Mouse (Mus musculus) cerebellum, adult 11 months (tissue): ENCODE results near the gene Gm27027.

Experiments
- DNase-seq: peaks from one replicate; pipeline ENCODE4 v3.0.0; 2022

Gm27027 gene

GRCm38 (mm10) chr2:93996254-93996653 is at the start of gene Gm27027:
Gene Gm27027 (minus strand): TSS chr2:93996354.
- DNase-seq: no peak

DNA sequence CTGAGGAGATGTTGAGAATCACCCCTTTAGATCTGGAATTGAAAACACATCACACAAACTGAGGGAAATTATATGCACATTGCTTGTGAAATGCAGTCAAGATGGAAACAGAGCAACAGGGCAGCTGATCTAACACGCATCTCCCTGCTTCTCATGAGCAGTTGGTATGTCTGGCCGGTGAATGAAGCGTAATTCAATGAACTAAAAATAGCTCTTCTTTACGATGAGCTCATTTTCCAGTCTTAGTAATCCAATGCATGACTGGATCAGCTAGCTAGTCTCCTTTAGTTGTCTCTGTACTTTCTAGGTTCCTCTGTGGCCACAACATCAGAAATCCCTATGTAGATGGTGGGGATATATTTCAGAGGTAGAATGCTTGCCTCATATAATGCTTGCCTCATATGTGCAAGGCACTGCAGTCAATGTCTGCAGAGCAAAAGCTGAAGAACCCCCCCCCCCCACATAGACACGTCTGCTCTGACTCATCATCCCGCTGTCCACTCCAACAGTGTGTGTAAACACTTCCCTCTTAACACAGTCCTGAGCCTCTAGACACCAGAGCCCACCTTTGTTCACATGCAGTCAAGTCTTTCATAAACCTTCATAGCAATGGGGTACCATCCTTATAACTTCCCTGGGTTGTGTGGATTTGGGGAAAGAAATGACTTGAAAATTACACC is 49.4 kb upstream of the Gm27027 start:
- DNase-seq: no peak

DNA sequence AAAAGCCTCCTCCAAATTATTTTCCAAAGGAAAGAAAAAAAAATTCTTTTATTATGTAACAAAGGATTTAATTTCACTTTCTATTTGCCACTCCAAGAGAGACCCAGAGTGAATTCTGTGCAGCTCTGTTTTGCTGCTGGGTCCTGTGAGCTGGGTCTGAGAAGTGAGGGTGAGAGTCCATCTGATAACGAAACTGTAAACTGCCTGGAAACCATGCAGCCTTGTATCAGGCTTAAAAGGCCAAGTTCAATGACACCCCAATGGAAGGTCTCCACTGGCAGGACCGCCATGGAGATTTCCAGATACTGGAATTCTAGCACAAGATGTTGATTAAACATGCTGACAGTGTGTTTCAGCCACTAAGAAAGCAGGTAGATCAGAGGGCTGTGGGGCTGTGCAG is 48.0 kb upstream of the Gm27027 start:
- DNase-seq: no peak

DNA sequence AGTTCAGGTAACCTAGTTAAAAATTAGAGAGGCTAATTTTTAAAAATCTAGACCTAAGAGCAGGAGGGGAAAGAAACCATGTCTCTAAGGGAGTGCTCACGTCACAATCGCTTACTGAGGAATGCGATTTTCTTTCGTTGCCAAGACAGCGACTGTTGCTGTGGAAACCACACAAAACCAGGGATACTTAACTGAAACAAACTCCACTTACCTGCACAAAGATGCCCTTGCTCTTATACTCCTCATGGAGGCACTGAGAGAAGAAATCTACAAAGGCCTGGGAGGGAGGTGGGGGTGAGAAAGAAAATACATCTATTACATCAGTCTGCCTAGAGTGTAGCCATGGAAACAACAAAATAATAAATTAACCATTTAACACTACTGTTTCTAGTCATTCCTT is 47.5 kb upstream of the Gm27027 start:
- DNase-seq: no peak

DNA sequence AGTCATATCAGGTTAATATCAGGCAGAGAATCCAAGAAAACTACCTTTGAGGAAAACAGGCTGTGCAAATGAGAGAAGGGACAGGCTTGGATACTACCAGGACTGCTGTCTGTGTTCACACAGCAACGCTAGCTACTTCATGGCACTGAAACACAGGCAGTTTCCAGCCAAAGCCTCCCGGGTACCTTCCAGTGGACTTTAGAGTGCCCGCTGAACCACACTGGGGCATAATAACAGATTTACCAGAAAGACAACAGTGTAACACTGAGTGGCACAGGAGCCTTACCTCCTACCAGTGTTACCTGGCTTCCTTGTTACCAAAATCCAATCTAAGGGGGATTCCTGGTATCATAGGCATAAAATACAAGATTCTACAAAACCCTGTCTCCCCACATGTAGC is 46.3 kb upstream of the Gm27027 start:
- DNase-seq: no peak

DNA sequence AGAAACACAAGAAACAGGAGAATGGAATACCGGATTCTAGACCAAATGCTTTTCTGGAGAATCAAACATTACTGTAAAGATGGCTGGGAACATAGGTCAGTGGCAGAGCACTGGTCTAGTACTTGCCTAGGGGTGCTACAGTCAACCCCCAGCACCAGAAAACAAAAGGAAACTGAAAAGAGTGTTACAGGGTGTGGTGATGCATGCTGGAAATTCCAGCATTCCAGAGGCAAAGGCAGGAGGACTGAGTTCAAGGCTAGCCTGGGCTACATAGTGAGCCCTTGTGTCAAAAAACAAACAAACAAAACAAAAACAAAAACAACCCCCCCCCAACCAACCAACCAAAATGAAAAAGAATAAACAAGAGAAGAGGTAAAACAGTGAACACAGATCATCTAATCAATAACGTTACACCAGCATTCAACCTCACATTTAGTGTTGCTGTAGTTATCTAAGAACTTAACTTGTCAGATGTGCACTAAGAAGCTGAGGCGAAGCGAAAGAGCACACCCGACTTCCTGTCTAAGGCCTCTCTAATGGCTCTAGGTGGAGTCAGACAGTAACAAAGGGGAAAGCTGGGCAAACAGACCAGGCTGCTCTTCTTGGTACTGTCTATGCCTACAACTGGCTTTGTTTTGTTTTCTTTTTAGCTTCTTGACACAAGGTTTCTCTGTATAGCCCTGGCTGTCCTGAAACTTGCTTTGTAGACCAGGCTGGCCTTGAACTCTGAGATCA is 44.4 kb upstream of the Gm27027 start:
- DNase-seq: no peak

DNA sequence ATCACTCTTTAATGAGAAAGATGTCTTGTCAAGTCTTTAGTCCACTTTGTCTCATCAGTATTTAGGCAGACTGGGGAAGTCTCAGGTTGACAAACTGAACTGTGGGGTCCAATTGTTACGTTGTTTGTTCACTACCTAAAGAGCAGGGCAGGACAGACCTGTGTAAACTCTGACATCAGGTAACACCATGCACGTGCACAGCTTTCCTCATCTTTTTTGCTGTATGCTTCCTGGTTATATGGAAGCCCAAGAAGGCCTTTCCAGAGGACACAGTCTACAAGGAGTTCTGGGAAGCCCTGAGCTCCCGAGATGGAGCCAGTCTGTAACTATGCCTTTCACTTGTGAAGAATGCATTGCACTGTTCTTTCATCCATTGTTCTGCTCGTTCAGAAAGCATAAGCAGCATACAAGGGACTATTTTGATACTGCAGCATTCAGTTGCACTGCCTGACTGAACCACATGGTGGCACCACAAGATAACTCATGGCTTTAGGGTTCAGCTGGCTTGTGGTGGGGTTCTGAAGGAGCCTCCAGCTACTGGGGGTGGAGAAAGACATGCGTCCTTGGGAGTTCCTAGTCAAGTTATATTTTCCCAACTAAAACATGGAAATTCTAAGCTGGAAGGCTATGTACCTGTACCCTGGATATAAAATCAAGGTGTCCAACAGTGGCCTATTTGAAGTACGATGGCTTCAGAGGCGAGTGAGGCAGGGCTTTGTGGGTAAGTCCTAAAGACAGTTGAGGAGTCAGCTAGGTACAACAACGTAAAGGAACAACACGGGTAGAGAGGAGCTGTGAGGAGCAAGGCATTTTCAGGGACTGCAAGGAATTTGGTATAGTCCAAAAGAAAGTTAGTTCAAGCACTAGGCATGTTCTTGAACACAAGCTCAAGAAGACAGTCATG is 39.5 kb upstream of the Gm27027 start:
- DNase-seq: peak; percentile 67

GRCm38 (mm10) chr2:94030602-94031001 is 34.4 kb upstream of the Gm27027 start:
- no peak for DNase-seq

- DNase-seq: no peak
Measured at GRCm38 (mm10) chr2:94024637-94025036, 28.5 kb upstream of the Gm27027 start.

DNA sequence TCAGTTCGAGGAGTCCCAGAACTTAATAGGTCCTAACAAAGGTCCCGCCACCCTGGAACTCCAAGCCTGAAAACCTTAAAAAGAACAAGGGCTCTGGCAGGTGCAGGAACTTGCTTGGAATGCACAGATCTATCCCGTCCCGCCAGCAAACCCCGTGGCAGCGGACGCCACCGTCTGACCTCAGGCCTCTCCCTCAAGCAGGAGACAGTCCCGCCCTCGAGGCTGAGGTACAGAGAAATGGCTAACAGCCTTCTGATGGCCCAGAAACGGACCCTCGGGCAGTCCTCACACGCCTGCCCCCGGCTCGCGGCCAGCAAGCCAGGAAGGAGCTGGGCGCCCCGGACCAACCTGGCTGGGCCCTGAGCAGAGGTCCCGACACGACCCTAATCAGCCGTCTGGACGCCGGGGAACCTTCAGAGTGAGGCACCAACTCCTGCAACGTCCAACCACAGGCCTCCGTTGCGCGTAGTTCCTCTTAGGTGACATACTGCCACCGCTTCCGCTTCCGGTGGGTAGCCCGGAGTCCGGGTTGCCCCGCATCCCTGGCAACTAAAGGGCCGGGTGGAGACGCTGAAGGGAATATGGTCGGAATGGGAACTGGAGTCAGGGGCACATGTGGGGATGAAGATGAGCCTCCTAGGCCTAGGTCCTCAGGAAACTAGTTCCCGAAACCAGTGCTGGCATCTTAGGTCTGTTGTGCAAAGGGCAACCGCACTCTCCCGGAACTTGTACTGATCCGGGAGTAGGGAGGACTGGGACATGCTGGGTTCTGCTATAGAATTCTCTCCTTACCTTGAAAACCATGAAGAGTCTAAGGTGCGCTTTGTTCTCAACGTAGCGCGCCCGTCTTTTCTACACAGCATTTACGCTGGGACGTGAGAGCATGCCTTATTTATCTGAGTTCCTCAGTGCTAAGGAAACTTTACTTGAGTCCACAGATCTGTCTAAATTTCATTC is 14.5 kb upstream of the Gm27027 start, which contains the start of gene Alkbh3:
Gene Alkbh3, minus strand, starts transcription at position 473 of the 957 bp plus-strand sequence.
- DNase-seq: peak; percentile 90

DNA sequence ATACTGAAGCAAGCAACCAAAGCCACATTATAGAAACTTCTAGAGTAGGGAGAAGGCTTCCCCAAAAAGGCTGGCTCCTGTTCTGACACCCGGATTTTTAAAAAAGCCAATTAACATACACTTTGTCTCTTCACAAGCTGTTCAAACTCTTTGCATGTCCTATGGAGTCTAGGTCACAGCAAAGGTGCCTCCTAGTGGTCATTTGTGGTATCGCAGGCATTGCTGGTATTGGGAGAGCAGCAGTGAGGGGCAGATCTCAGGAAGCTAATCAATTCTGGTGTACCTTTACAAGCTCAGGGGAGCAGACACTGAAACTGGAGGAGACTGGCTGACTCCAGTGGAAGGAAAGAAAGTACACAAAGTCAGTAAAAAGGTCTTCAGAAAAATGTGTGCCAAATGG is 6.2 kb upstream of the Gm27027 start:
- peak; percentile 76 for DNase-seq

GRCm38 (mm10) chr2:94001918-94002317 is 5.8 kb upstream of the Gm27027 start:
- DNase-seq: no peak

- no peak for DNase-seq
Measured at GRCm38 (mm10) chr2:94001411-94001810, 5.3 kb upstream of the Gm27027 start.

- DNase-seq: no peak
Measured at GRCm38 (mm10) chr2:93992810-93993209, 3.3 kb downstream of the Gm27027 start.

DNA sequence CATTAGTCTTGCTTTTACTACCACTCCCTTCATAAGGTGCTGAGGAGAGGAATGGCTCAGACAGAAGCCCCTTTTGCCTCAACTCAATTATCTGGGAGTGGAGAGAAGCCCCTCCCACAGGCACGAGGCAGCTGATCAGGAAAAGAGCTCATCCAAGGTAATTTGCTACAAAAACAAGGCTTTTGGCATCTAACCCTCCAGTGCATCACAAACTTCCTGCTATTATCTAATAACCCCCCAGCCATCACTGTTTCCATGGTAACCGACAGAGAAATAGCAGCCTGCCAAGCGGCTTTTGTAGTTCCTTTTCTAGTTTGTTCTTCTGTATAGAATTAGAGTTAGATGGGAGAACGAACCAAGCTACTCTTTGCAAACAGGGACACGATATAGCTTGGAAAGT is 3.9 kb downstream of the Gm27027 start:
- DNase-seq: no peak

DNA sequence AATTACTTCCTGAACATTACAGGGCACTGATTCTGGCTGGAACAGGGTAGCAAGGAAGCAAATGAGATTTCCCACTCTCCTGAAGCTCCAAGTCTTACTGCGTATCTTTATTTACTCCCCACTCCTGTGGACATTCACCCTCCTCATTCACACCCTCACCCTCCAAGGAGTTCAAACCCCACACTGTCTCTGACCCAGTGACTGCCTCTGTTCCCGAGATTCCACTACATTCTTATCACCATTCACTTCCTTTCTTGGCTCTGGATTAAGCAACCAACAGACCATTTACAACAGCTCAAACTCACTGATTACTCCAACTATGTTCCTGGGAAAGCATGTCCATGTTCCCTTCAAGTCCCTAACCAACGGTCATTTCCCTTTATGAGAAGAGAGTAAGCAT is 4.8 kb downstream of the Gm27027 start:
- no peak for DNase-seq

DNA sequence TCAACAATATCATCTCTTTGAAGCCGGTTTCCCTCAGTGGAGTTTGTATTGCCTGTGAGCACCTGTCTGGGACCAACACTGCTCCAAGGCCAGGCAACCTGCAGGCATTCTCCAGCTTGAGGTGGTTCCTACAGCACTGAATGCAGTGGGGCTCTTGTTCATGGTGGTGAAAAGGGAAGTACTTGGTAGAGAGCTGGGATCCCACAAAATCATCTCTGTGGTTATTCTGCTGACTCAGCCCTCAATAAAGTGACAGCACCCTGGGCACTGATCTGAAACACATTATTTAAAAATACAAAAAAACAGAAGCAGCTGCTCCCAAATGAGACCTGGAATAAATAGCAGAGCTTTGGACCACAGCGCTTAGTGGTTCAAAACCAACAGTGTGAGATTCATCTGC is 7.7 kb downstream of the Gm27027 start:
- DNase-seq: no peak

DNA sequence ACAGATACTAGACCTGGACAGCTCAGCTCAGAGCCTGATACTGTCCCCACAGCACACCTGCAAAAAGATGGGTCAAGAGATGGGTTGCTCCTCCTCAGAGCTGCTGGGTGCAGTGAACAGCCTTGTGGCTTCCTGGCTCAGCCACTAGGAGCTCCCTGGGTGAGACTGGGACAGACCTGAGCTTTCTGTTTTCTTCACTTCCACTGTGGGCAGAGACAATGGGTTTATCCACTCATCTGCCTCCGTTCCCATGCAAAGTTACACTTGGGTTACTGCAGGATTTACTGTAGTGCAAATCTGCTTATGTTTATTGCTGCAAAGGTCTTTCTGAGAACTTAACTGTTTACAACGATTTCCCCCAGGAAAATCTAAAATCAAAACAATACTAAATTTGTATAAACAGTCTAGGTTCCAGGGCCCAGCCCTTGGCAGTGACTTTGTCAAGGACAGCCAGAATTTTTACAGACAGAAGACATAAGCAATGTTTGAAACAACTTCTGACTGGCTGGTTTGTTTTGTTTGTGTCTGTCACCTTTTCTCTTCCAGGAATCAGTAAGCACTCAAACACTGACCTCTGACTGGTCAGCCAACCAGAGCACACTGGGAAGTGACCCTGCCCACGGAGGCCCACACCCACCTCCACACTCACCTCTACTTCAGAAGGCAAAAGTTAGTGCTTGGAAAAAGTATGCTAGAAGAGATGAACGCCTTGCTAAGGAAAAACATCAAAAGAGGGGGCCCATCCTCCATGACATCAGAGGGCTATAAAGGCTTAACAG is 13.5 kb downstream of the Gm27027 start:
- DNase-seq: no peak

DNA sequence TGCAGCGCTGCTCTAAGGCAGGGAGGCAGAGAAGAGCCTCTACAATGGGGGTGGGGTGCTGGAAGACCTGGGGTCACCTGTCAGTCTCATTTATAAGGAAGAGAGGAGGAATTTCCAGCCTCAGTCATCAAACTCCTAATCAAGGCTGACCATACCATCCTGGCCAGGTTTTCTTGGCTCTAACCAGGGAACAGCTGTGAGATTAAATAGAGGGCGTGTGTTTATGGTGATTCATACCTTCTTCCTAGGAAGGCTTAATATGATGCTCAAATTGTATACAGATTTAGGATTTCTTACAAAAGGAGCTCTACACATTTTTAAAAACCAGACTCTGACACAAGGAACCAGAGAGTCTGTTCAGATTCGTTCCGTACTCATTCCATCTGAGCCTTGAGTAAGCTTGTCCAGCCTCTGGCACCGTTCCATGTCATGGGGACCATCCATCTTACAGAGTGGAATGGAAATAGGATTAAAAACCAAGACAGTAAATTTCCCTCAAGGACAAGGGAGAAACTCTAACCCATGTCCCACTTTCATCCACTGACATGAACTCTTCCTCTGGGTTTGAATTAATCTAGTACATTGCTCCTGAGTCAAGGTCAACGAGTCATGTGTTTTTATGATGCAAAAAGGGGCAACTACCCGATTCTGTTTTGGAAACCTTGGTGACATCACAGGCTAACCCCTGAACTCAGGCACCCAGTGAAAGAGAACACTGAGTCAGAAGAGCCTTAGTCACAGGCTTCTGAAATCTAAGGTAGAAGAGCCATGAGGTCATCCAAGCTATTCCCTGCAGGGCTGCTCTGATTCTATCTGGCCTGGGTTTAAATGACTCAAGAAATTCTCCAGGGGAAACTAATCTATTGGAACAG is 16.7 kb downstream of the Gm27027 start:
- no peak for DNase-seq
